Mouse (Mus musculus) splenic B cell, adult 2 months (primary cell): ENCODE measurements around the gene Copz2.
"Not testable (repeated sequence)": the region's sequence is repeated elsewhere in the genome, so short reads cannot be mapped to it uniquely, and the experiment has no call there.

ENCODE experiments used
- DNase-seq: peaks from one replicate; pipeline ENCODE4 v3.0.0-alpha.2; 2011; ENCODE audit warnings: low read depth, low spot score
- H3K27me3 ChIP-seq: 2 replicates; pipeline ENCODE4 v1.6.1; 2012; ENCODE audit warnings: mild to moderate bottlenecking, low read length, moderate library complexity, mixed read lengths; ENCODE audit not compliant: control insufficient read depth, poor library complexity, insufficient read depth, severe bottlenecking
- H3K36me3 ChIP-seq: 2 replicates; pipeline ENCODE4 v1.6.1; 2012; ENCODE audit warnings: mild to moderate bottlenecking, low read length, moderate library complexity, mixed read lengths; ENCODE audit not compliant: control insufficient read depth, poor library complexity, insufficient read depth, severe bottlenecking

Copz2 gene

DNA sequence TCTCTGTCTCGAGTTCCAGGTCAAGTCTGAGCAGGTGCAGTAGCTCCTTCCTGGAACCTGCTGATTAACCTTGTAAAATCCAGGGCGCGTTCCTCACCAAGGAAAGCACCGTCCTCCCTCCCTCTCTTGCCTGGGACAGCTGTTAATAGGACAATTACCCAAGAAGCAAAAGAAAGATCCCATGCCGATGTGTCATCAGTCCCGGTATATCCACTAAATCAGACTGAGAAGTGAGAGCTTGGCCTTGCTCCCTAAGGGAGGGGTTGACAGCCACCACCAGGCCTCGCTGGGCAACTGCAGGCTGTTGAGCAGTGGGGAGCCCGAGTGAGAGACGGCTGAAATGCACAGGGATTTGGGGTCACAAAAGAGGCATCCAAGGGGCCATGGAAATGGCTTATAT is 12.4 kb upstream of the Copz2 start:
- peak; percentile 44 for DNase-seq
- Histone ChIP-seq H3K36me3 (no peaks in the 10 kb centered on the region), H3K27me3 (no peaks in the 10 kb centered on the region; the same call in 1 of the 2 replicates)

DNA sequence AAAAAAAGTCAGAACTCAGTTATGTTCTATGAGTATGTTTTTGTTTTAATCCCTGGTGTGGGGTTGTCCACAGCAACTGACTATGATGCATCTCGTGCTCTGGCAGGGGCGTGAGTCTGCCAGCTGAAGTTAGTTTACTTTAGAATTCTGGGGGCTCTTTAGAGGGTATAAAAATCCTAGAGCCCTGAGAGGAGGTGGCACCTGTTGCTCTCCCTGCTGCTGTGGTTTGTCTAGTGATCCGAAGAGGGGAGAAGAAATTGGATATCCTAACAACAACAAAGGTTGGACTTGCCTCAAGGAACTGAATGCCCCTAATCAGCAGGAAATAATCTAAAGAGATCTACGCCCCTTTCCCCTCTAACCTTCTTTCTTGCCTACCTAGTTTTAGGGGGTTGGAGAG is 11.3 kb upstream of the Copz2 start:
- no peak for DNase-seq
- no peaks in the 10 kb centered on the region for H3K36me3 ChIP-seq
- H3K27me3 ChIP-seq, result no peaks in the 10 kb centered on the region; the same call in 1 of the 2 replicates

DNA sequence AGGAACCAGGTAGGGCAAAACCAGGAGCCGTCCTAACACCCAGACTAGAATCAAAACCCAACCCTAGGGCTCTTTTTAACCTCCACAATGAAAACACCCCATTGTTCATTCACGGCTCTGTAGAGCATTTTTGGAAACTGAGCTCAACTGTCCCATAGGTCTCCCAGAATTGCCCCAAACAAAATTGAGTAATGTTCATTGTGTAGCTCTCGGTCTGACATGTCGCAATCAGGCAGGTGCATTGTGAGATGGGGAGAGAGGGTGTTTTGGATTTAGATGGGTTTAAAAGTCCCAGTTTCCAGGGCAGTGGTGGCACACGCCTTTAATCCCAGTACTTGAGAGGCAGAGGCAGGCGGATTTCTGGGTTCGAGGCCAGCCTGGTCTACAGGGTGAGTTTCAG is 10.2 kb upstream of the Copz2 start:
- no peaks in the 10 kb centered on the region for H3K36me3 ChIP-seq
- no peaks in the 10 kb centered on the region for H3K27me3 ChIP-seq
- no peak for DNase-seq

- DNase-seq, result no peak
- H3K36me3 ChIP-seq, result no peaks in the 10 kb centered on the region
- no peaks in the 10 kb centered on the region for H3K27me3 ChIP-seq
Observed at GRCm38 (mm10) chr11:96839877-96840276, 9.8 kb upstream of the Copz2 start.

DNA sequence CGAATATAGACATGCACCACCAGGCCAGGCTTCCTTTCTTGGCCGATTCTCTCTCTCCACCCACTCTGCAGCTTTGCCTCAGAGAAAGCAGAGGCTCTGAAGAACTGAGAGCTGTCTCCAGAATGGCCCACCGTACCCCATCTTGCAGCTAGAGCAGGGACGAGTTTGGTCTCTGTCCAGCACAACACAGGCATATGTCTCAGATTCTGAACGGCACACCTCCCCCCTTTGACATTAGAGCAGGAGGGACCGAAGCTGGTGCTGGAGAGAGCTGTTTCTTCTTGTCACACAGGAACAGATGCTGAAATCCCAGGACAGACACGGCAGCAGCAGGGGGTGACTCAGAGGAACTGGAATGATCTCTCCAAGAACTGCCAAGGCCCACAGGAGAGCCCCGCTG is 9.4 kb upstream of the Copz2 start:
- Histone ChIP-seq H3K36me3 (no peaks in the 10 kb centered on the region), H3K27me3 (no peaks in the 10 kb centered on the region; the same call in 1 of the 2 replicates)
- DNase-seq, result no peak

DNA sequence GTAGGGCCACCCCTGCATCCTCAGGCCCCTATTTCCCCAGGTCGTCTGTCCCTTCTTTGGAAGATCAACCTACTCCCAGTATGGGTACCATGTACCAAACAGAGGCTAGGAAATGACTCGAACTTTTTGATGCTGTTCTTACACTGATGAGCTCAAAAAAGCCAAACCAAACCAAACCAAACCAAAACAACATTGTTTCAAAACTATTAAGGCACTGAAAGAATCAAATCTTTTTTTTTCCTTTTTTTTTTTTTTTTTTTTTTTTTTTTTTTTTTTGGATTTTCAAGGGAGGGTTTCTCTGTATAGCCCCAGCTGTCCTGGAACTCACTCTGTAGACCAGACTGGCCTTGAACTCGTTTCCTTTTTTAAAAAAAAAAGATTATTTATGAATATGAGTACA is 6.0 kb upstream of the Copz2 start:
- no peaks in the 10 kb centered on the region; the same call in 1 of the 2 replicates for H3K27me3 ChIP-seq
- DNase-seq, result no peak
- no peaks in the 10 kb centered on the region for H3K36me3 ChIP-seq

- H3K27me3 ChIP-seq, result no peaks in the 10 kb centered on the region; the same call in 1 of the 2 replicates
- no peak for DNase-seq
- H3K36me3 ChIP-seq, result no peaks in the 10 kb centered on the region
Observed at GRCm38 (mm10) chr11:96847240-96847639, 2.4 kb upstream of the Copz2 start.

GRCm38 (mm10) chr11:96848694-96849093 is 976 bp upstream of the Copz2 start:
- Histone ChIP-seq H3K27me3 (no peaks in the 10 kb centered on the region; the same call in 1 of the 2 replicates), H3K36me3 (no peaks in the 10 kb centered on the region)
- DNase-seq, result no peak

GRCm38 (mm10) chr11:96849145-96849544 is 525 bp upstream of the Copz2 start:
- DNase-seq, H3K27me3 ChIP-seq, H3K36me3 ChIP-seq: not testable (repeated sequence)

GRCm38 (mm10) chr11:96857446-96857845 is 7.8 kb downstream of the Copz2 start:
- H3K36me3 ChIP-seq, result no peaks in the 10 kb centered on the region
- no peaks in the 10 kb centered on the region for H3K27me3 ChIP-seq
- no peak for DNase-seq

GRCm38 (mm10) chr11:96859635-96860034 is 10.0 kb downstream of the Copz2 start:
- no peaks in the 10 kb centered on the region for H3K27me3 ChIP-seq
- H3K36me3 ChIP-seq, result no peaks in the 10 kb centered on the region
- DNase-seq, result no peak

DNA sequence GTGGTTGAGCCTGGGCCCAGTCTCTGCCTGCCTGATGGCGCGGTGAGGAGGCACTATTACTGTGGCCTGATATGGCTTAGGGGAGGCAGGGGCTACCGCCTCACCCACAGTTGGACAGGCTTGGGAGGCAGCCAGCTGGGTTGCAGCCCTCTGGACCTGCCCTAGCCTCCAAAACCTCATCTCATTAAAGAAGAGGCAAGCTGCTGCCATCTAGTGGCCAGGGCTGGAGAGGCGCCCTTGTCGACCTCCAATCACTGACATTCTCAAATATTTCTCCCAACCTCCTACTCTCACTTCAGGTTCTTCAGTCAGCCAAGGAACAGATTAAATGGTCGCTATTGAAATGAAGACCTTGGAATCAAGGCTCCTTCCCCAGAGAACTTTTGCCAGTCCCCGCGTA is 10.9 kb downstream of the Copz2 start:
- Histone ChIP-seq H3K36me3 (no peaks in the 10 kb centered on the region), H3K27me3 (no peaks in the 10 kb centered on the region)
- DNase-seq, result peak; percentile 89

DNA sequence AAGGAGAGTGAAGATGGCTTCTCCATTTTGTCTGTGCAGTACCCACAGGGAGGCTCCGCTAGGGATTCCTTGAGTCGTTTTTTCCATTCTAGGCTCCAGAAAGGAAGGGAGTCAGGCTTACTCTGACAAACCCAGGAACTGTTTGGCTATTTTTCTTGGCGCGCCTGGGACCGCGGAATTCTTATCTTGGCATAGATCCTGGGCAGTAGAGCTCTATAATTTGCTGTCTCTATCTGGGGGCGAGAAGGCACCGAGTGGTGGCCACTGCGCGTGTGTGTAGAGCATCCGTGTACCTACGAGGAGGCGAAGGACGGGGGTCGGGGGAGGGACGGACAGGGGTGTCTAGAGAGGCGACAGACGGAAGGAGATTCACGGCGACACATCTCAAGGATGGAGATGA is 11.8 kb downstream of the Copz2 start:
- Histone ChIP-seq H3K36me3 (no peaks in the 10 kb centered on the region), H3K27me3 (no peaks in the 10 kb centered on the region)
- DNase-seq, result no peak

DNA sequence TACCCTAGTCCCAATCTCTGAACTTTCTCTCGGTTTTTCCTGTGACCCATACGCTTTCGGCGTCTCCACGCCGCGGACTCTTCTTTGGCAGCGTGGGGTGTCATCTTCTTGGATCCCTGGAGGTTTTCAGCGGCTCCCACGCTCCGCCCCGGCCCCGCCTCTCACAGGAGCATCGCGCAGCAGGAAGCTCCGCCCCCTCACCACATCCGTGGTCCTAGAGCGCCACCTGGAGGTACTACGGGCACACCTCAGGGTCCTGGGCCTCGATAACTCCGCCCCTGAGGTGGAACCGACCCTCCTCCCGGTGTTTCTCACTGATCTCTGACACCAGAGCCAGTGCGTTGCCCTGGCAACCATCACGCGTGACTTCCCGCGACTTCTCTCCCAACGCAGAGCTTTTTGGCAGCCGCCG is 12.2 kb downstream of the Copz2 start:
- no peaks in the 10 kb centered on the region for H3K36me3 ChIP-seq
- no peaks in the 10 kb centered on the region for H3K27me3 ChIP-seq
- DNase-seq, result peak; percentile 98

DNA sequence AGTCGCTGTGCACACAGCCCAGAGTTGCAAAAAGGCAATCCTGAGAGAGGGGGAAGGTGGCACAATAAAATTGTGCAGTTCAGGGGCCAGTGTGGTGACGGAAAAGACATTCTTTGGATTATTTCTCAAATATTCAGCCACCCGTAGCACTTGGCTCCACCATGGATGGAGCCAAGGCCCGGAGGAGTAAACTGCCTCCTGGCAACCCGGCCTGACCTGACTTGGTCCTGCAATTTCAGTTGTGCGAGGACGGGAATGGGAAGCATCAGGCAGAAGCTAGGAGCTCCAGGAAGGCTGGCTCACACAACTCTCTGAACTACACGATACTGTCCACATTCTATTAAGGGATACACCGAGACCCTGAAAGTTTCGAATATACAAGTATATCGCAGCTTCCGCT is 12.9 kb downstream of the Copz2 start:
- Histone ChIP-seq H3K36me3 (no peaks in the 10 kb centered on the region), H3K27me3 (no peaks in the 10 kb centered on the region)
- no peak for DNase-seq

DNA sequence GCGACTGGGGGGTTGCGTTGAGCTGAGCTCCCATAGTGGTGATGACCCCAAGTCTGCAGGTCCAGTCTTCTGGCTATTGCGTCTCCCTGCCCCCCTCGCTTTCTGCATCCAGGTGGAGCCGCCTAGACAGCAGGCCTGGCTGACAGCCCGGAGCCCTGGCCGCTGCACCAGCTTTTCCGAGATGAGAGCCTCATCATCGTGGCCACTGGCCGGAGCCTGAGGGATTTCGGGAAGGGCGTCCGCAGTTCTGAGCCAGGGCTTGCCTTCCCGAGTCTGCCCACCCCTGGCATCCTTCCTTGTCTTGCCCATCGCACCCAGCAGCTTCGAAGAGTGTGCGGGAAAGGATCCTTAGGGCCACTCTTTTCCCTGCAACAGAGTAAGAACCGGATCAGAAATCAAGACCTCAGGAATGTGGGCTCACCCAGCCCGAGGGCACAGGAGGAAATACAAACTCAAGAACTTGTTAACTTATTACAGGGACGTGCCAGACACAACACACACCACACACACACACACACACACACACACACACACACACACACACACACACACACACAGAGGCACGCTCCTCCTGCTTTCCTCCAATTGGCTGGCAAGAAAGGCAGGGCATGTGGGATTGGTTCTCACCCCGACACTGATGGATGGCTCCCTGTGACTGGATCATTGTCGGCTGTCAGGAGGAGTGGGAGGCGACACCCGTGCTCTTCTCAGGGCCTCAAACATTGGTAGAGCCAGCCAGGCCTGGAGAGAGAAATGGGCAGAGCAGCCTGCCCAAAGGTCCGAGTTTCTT is 13.7 kb downstream of the Copz2 start:
- no peaks in the 10 kb centered on the region for H3K27me3 ChIP-seq
- DNase-seq, result no peak
- H3K36me3 ChIP-seq, result no peaks in the 10 kb centered on the region
